Mouse (Mus musculus) CH12.LX (cell line): ENCODE data around the gene Boc.

ENCODE experiments used
- CHD1 ChIP-seq: IDR thresholded peaks from 2 replicates; pipeline ENCODE4 v1.6.1; 2012; ENCODE audit warnings: low read depth, low read length, improper control_type of control experiment, inconsistent platforms
- CTCF ChIP-seq, 2 experiments: IDR thresholded peaks in 1 of 2; conservative IDR thresholded peaks in 1 of 2; 2 replicates each; pipeline ENCODE4 v1.5.1; 2011 to 2012; ENCODE audit warnings: low read depth in 2 of 2, low read length in 2 of 2, improper control_type of control experiment in 1 of 2, inconsistent platforms in 1 of 2, mild to moderate bottlenecking in 1 of 2, moderate library complexity in 1 of 2
- EP300 ChIP-seq: IDR thresholded peaks from 2 replicates; pipeline ENCODE4 v1.6.1; 2011; ENCODE audit warnings: low read length, improper control_type of control experiment
- ETS1 ChIP-seq: conservative IDR thresholded peaks from 2 replicates; pipeline ENCODE4 v1.6.1; 2012; ENCODE audit warnings: low read depth, mild to moderate bottlenecking, inconsistent platforms, low read length, improper control_type of control experiment, moderate library complexity
- POLR2AphosphoS2 ChIP-seq: IDR thresholded peaks from 2 replicates; pipeline ENCODE4 v1.6.1; 2011; ENCODE audit warnings: low read depth, low read length, improper control_type of control experiment
- SMC3 ChIP-seq: IDR thresholded peaks from 2 replicates; pipeline ENCODE4 v1.6.1; 2011; ENCODE audit warnings: low read depth, low read length, improper control_type of control experiment
- ZC3H11A ChIP-seq: IDR thresholded peaks from 2 replicates; pipeline ENCODE4 v1.6.1; 2012; ENCODE audit warnings: low read depth, mild to moderate bottlenecking, inconsistent platforms, low read length, improper control_type of control experiment
- ZNF384 ChIP-seq: IDR thresholded peaks from 2 replicates; pipeline ENCODE4 v1.6.1; 2012; ENCODE audit warnings: low read depth, low read length, improper control_type of control experiment, inconsistent platforms

DNA sequence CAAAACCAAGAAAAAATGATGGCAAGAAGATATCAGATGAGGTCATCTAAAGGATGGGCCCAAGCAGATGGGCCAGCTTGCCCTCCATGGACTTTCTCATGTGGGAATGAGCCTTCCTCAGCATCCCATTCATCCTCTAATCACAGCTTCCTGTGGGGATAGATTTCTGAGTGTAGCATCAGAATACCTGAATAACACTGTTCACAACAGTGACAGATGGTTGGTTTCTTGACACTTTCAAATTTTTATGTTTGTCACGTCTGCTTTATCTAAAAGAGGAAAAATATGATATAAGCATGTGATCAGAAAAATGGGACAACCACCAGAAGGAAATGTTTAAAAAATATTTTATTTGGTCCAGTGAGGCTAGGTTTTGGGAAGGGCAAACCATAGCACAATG lies 30.8 kb upstream of the Boc start:
- TF ChIP-seq POLR2AphosphoS2 (no peak), ZNF384 (no peak), ZC3H11A (no peak), CHD1 (no peak), CTCF (conservative IDR thresholded peaks at IDR 0.05 in 1 of 2, IDR thresholded peaks at IDR 0.05 in 1 of 2; ENCODE audit: low read depth in 2 of 2, low read length in 2 of 2) (no peak), ETS1 (no peak), SMC3 (no peak), EP300 (no peak)
